Mouse (Mus musculus): ENCODE data around the gene Pigb. TPM values are rescaled to one million over a fixed set of nuclear protein-coding genes. Genes with fewer than 3 reads are reported as not detected.
A peak's percentile ranks its signal among the peaks of the same experiment; 100 is the strongest.

The Pigb gene
- total RNA-seq, 2 experiments from 2014 or later: 4.4 to 5.3 TPM

- DNase-seq: no peak
Observed at GRCm38 (mm10) chr9:73045711-73046110, 5.5 kb upstream of the Pigb start.

GRCm38 (mm10) chr9:73045204-73045603, 5.0 kb upstream of the Pigb start:
- no peak for DNase-seq

DNA sequence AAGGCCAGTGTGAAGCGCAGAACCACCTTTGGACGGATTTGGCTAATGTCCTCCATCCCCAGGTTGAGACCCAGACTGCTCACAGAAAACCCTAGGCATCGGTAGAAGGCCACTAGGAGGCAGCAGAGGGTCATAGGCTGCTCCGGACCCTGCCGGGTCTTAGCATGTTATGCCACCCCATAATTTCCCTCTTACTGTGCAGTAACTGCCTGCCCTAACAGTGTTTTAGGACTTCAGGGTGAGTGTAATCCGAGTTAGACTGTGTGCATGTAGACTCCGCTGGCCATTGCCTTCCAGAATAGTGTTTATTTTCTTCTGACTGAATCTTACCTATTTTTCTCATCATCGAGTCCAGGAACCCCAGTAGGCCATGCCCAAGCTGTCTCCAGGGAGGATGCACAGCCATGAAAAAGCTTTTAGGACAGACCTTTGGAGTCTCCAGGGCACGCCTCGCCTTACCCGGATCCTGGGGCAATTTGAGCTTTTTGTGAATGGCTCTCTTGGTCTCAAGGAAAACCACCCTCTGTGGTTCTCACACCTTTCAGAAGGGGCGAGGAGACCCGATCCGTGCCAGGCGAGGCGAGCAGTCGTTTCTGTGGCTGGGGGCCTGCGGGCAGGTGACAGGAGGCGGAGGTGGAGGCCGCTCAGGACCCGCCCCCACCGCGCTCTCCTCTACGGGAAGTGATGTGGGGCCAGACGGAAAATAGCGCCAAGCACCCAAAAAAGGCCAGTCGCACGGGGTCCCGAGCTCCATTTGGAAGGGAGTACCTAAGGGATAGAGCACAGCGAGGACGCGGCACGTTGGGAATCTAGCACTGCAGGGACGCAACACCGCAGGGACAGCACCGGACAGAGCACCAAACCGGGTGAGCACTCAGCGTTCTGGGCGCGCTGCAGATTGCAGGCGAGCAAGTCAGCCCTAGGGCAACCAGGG, 4.2 kb upstream of the Pigb start, which contains the start of gene Rab27a:
Gene Rab27a (plus strand): TSS at position 709 of the 934 bp plus-strand sequence.
- peak; percentile 80 for DNase-seq

DNA sequence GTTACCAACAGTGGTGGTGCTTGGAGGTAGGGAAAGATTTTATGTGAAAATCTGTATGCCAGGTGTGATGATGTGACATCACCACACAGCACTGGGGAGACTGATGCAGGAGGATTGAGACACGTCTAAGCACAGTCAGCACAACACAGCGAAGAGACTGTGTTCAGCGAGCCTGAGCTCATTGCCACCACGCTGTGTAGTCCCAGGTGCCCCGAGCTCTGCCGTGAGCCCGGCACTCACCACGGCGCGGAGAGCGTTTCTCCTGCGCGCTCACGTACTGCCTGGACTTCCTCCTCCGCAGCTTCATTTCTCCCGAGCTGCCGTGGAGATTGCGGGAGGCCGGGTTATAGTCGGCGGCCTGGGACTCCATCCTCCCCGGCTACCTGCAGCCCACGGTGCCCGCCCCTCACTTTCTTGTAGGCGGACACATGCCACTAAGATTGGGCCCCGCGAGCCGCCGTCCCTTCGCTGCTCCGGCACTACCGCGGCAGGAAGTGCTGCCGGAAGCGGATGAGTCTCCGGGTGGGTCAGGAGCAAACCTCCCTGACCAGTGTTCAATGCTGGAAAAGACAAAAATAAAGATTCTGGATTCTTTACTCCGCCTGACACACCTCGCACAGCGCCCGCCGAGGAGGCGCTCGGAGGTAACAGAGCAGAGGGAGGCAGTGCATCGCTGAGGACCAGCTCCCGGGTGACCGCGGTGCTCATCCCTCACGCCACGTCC, 794 bp downstream of the Pigb start:
- peak; percentile 92 for DNase-seq

- DNase-seq: no peak
Observed at GRCm38 (mm10) chr9:73033406-73033805, 6.8 kb downstream of the Pigb start.

- no peak for DNase-seq
Observed at GRCm38 (mm10) chr9:73031421-73031820, 8.8 kb downstream of the Pigb start.

DNA sequence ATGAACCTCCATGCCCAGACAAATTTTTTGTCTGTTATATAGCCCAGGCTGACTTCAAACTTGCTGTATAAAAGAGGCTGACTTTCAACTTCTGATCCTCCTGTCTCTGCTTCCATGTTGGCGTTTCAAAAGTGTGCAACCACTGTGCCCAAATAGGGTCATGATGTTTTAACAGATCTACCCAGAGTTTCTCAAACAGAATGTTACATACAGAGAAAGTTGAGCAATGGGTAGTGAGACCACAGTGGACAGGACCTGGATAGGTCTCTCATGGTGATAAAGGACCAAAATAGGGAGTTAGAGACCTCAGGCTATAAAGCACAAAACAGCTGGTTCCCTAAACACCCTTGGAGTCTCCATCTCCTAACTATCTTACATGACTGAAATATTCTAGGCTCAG, 9.7 kb downstream of the Pigb start:
- no peak for DNase-seq

DNA sequence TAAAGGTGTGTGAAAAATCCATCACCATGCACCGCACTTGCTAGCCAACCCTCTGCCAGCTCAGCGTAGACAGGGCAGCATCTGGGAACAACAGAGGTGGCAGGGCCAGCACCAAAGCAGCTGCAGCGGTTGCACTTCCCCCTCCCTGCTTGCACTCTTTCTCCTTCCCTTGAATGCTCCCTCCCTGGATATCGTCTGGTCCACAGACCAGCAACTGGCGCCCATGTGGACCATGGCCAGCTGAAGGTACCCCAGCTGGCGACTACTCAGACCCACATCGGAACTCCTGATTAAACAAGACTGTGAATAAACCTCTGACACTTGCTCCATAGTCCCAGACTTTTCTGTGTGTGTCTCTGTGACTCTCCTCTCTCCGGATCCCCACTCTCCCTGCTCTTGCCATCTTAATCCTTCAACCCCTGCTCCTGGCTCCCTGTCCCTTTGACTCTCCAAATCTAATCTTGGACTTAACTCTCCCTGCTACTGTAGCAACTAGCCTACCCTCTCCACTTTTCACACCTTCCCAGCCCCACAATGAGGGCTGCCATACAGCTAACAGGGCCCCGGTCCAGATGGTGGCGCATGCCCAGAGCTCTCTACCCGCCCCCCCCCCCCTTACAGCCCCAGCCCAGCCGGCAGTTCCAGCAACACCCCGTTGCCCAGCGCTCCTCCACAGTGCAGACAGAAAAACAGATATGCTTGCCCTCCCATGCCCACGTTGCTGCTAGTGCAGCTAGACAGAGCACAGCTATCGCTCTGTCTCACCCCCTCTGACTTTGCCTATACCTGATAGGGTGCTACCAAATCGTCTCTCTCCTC, 14.2 kb downstream of the Pigb start:
- peak; percentile 26 for DNase-seq

DNA sequence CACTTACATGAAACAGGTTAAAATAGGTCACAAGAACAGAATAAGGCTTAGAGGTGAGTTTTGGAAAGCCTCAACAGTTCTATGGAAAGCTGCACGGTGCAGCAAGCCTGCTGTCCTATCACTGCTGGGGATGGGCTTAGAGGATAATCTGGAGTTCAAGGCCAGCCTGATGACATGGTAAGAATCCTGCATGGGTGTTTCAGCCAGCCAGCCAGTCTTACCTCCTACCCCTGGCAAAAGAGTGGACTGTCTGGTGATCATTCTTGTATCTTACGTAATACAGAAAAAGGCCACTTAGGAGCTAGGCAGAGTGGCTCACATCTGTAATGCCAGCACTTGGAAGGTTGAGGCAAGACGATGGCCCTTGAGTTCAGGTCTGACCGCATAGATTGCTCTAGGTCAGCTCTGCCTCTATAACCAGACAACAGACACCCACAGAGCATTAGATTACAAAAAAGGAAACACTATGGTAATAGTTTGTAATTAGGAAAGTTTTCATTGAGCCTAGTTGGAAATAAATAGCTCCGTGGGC, 19.5 kb downstream of the Pigb start:
- DNase-seq: no peak

DNA sequence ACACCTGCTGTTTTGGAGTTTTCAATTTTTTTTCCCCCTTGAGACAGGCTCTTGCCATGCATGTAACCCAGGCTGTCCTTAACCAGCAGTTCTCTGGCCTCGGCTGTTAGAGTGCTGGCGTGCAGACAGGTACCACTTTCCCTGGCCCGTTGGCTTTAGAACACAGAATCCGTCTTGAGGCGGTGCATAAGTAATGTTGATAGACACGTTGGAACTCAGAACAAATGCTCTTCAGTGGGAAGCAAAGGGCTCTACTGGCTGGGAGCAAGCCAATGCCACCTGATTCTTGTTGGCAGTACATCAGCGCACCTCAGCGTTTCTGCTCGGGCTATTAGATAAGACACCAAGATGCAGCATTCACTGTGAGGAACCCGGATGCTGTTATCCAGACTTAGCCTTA, 20.3 kb downstream of the Pigb start:
- DNase-seq: no peak

- no peak for DNase-seq
Observed at GRCm38 (mm10) chr9:73014724-73015123, 25.5 kb downstream of the Pigb start.

DNA sequence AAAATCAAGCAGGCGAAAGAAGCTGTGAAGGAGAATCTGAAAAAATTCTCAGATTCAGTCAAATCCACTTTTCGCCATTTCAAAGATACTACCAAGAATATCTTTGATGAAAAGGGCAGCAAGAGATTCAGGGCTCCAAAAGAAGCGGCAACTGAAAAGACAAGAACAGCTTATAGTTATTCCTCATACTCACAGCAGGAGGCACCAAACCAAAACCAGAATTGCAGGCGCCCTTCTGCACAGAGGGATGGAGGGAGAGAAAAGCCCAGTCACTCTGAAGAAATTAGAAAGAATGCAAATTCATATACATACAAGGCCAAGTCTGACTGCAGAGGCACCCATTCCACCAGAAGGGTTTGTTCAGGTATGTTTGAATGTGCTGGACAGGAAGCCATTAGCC, 27.5 kb downstream of the Pigb start:
- no peak for DNase-seq

GRCm38 (mm10) chr9:73008384-73008783, 31.8 kb downstream of the Pigb start:
- DNase-seq: no peak

- no peak for DNase-seq
Observed at GRCm38 (mm10) chr9:73006175-73006574, 34.0 kb downstream of the Pigb start.

GRCm38 (mm10) chr9:73005106-73005505, 35.1 kb downstream of the Pigb start:
- DNase-seq: no peak

- no peak for DNase-seq
Observed at GRCm38 (mm10) chr9:73004076-73004475, 36.1 kb downstream of the Pigb start.

GRCm38 (mm10) chr9:73002177-73002576, 38.0 kb downstream of the Pigb start:
- DNase-seq: no peak

- DNase-seq: no peak
Observed at GRCm38 (mm10) chr9:73001314-73002011, 38.7 kb downstream of the Pigb start.

DNA sequence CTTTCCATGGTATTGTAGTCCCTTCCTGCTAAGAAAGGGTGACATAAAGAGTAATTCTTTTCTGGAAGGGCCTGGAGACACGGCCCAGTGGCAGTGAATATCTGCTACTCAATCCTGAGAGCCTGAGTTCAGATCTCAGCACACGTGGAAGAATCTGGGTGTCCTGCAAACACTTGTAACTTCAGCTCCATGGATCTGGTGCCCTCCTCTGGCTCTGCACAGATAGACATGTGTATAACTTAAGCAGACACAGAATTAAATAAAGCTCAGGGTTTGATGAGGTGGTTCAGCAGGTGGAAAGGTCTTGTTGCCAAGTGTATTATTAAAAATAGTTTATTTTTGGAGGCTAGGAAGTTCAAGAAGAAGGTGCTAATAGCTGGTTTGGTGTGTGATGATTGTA, 39.7 kb downstream of the Pigb start:
- DNase-seq: no peak

DNA sequence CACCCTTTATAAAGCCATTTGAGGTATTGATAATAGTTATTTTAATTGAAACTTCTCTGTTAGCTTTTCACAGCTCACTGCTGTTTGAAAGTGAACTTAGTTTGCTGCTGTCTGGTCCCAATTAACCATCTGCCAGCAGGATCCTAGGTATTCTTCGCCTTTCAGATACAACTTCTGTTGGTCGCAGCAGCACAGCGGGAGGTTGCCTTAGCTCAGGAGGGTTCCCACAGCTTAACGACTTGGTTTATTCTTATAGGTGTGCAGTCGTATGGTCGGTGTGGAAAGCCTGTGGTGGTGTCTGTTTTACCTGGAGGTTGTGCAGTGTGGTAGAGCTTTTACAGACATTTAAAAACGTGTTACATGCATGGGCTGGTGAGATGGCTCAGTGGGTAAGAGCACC, 43.4 kb downstream of the Pigb start:
- DNase-seq: no peak

- DNase-seq: no peak
Observed at GRCm38 (mm10) chr9:72996167-72996566, 44.0 kb downstream of the Pigb start.

GRCm38 (mm10) chr9:72992576-72992975, 47.6 kb downstream of the Pigb start:
- DNase-seq: no peak

Measured in gastrocnemius, postnatal 10 days (tissue).